Mouse (Mus musculus) forebrain, embryonic 14.5 days (tissue): ENCODE measurements around the gene Gm5799. TPM values are rescaled to one million over a fixed set of nuclear protein-coding genes. Genes with fewer than 3 reads are reported as not detected.
"Not testable (repeated sequence)": the region's sequence is repeated elsewhere in the genome, so short reads cannot be mapped to it uniquely, and the experiment has no call there.

Experiments used
- ATAC-seq: fragments of 200-750 bp; cut with Nextera tagmentation; 2 replicates; pipeline ENCODE4 v1.8.0; 2017; ENCODE audit warnings: mild to moderate bottlenecking, moderate library complexity
- DNase-seq: peaks from one replicate; pipeline ENCODE4 v3.0.0-alpha.2; 2015; ENCODE audit warnings: low spot score
- H3K27ac ChIP-seq: fragments of 300-500 bp; sonication (generic); 2 replicates; pipeline ENCODE4 v1.5.1; 2014; ENCODE audit warnings: low read depth, mild to moderate bottlenecking, control low read depth, low read length, moderate library complexity
- H3K27me3 ChIP-seq: fragments of 300-500 bp; sonication (generic); replicated peaks from 2 replicates; pipeline ENCODE4 v1.6.1; 2014; ENCODE audit warnings: low read length, control low read depth, mixed read lengths; ENCODE audit not compliant: control insufficient read depth, insufficient read depth
- H3K36me3 ChIP-seq: fragments of 300-500 bp; sonication (generic); 2 replicates; pipeline ENCODE4 v1.6.1; 2014; ENCODE audit warnings: low read length, control low read depth; ENCODE audit not compliant: control insufficient read depth, insufficient read depth
- H3K4me1 ChIP-seq: fragments of 300-500 bp; sonication (generic); 2 replicates; pipeline ENCODE4 v1.6.1; 2014; ENCODE audit warnings: antibody characterized with exemption, low read length, control low read depth; ENCODE audit not compliant: control insufficient read depth, insufficient read depth
- H3K4me2 ChIP-seq: fragments of 300-500 bp; sonication (generic); 2 replicates; pipeline ENCODE4 v1.6.1; 2014; ENCODE audit warnings: mild to moderate bottlenecking, control low read depth, low read length
- H3K4me3 ChIP-seq: fragments of 300-500 bp; sonication (generic); 2 replicates; pipeline ENCODE4 v1.5.1; 2014; ENCODE audit warnings: low read depth, low read length, control low read depth
- H3K9ac ChIP-seq: fragments of 300-500 bp; sonication (generic); 2 replicates; pipeline ENCODE4 v1.6.1; 2014; ENCODE audit warnings: mild to moderate bottlenecking, low read length, control low read depth, moderate library complexity
- H3K9me3 ChIP-seq: fragments of 300-500 bp; sonication (generic); replicated peaks from 2 replicates; pipeline ENCODE4 v1.6.1; 2016; ENCODE audit warnings: low read length, control low read depth, mixed read lengths; ENCODE audit not compliant: control insufficient read depth
- WGBS: fragments of 180-500 bp; shearing (Covaris S2); extraction: QIAGEN DNeasy Blood & Tissue Kit; methylation state at CpG from one replicate; pipeline ENCODE4 v1.1.7; 2014; 5-methylcytosine and 5-hydroxymethylcytosine counted together
- polyA plus RNA-seq: library from polyadenylated mRNA; unstranded; fragments of >200 nt; fragmentation: Nextera tagmentation; extraction: Ambion mirVana; gene quantifications from 2 replicates; pipeline ENCODE4 v1.2.1, GENCODE M21; 2014

Gene Gm5799
- polyA plus RNA-seq = not detected in 2 replicates

DNA sequence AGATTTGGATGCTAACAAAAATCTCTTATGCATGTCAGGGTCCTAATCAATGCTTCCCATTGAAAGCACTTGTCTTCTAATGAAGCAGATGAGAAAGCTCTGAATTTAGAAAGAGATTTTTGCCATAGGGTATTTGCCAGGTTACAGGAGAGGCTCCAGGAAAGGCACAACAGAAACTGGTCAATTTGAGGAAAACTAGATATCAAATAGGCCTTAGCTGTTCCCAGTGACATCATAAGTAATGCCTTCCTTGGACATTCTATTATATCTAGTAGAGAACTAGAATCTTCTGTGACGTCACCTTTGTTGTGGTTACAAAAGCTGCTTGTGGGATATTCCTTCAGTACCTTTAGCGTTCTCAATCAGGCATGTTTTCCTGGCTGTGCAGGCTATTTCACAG, at the start of gene Gm5799:
TSS of gene Gm5799 (plus strand) at position 301 of the 400 bp plus-strand sequence.
- not testable (repeated sequence) for DNase-seq
- 88% methylated on average over 1 of the region's 2 CpGs for WGBS

DNA sequence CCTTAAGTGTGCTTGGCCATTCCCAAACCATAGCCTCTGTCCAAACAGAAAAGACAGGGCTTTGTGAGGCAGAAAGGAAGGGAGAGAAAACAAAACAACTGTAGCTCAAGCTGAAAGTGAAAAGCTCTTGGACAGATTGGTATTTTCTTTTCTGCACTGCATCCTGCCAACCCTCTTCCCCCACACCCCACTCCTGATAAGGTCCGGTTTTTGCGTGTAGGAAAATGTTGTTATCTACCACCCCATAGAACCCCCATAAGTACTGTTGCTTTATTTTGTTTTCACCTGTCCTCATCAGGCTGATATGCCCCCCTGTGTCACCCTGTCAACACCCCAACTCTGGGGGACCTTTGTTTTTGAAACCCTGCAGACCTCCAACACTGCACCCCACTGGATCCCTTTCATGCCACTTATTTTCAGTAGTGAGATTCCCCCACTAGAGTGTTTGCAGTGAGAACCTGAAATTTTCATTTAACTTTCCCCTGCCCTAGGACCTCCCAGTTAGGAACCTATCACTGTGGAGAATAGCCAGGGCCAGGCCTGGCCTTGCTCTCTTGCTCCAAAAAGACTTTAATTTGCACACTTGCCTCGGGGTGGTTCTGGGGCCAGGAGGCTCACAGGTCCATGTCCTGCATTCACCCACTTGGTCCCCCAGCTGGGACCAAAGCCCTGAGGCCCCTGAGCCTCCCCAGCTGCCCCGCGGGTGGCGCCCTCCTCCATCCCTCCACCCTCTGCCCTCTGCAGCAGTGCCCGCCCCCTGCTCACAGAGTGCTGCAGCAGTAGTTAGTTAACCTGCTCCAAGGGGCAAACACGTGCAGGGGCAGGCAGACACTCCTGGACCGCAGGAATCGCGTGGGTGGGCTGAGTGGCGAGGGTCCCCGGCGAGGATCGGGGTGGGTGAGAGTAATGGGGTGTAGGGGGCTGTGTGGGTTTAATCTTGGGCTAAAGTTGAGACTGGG, 12.0 kb upstream of the Gm5799 start:
- not testable (repeated sequence) for H3K9ac ChIP-seq, H3K4me2 ChIP-seq, H3K27me3 ChIP-seq, ATAC-seq, H3K36me3 ChIP-seq, H3K4me1 ChIP-seq, H3K9me3 ChIP-seq, H3K27ac ChIP-seq, H3K4me3 ChIP-seq, DNase-seq
- 28% methylated on average over 14 of the region's 15 CpGs for WGBS

More for the DNA sequence above, at the start of gene Gm5799:
- H3K4me2 ChIP-seq, H3K4me3 ChIP-seq, H3K27me3 ChIP-seq, H3K27ac ChIP-seq, H3K9ac ChIP-seq, H3K4me1 ChIP-seq, H3K36me3 ChIP-seq, ATAC-seq, H3K9me3 ChIP-seq: not testable (repeated sequence)

DNA sequence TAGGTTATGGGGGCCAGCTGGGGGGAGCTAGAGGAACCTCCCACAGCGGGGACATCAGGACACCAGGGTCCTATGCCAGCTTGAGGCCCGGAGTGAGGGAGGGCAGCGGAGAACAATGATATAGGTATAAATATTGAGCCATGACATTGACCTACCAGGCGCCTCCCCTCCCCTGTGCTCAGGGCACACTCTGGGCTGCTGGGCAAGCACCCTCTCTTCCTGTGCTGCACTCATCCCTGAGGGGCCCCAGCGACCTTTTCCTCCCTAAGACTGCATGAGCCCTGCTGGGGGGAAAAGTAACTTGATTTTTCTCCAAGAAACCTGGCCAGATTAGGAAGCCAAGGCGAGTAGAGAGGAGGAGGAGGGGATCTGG, 11.4 kb upstream of the Gm5799 start:
- H3K4me2 ChIP-seq, H3K4me1 ChIP-seq, H3K9me3 ChIP-seq, ATAC-seq, H3K9ac ChIP-seq, H3K4me3 ChIP-seq, DNase-seq, H3K27ac ChIP-seq, H3K36me3 ChIP-seq, H3K27me3 ChIP-seq: not testable (repeated sequence)
- no CpG with 5 or more reads among the region's 6 CpGs for WGBS

GRCm38 (mm10) chr14:43532387-43532786, 11.0 kb upstream of the Gm5799 start:
- WGBS = 40% methylated on average over 5 of the region's 6 CpGs
- ATAC-seq, DNase-seq, H3K4me1 ChIP-seq, H3K4me2 ChIP-seq, H3K9me3 ChIP-seq, H3K36me3 ChIP-seq, H3K27me3 ChIP-seq, H3K27ac ChIP-seq, H3K4me3 ChIP-seq, H3K9ac ChIP-seq: not testable (repeated sequence)

GRCm38 (mm10) chr14:43538144-43538543, 5.2 kb upstream of the Gm5799 start:
- H3K4me1 ChIP-seq, H3K27me3 ChIP-seq, ATAC-seq, H3K36me3 ChIP-seq, H3K4me3 ChIP-seq, H3K4me2 ChIP-seq, H3K9me3 ChIP-seq, DNase-seq, H3K9ac ChIP-seq, H3K27ac ChIP-seq: not testable (repeated sequence)
- 73% methylated on average over 2 of the region's 2 CpGs for WGBS

GRCm38 (mm10) chr14:43546281-43546680, 2.9 kb downstream of the Gm5799 start:
- not testable (repeated sequence) for H3K9ac ChIP-seq, H3K4me1 ChIP-seq, H3K4me2 ChIP-seq, H3K4me3 ChIP-seq, H3K36me3 ChIP-seq, H3K27me3 ChIP-seq, H3K9me3 ChIP-seq, ATAC-seq, DNase-seq, H3K27ac ChIP-seq

- not testable (repeated sequence) for DNase-seq, H3K36me3 ChIP-seq, H3K27ac ChIP-seq, ATAC-seq, H3K27me3 ChIP-seq, H3K4me2 ChIP-seq, H3K4me3 ChIP-seq, H3K9ac ChIP-seq, H3K4me1 ChIP-seq, H3K9me3 ChIP-seq
- WGBS = 80% methylated on average over 2 of the region's 2 CpGs
Observed at GRCm38 (mm10) chr14:43552271-43552670, 8.9 kb downstream of the Gm5799 start.

GRCm38 (mm10) chr14:43577969-43578368, 34.6 kb downstream of the Gm5799 start:
- not testable (repeated sequence) for H3K36me3 ChIP-seq, H3K9ac ChIP-seq, H3K27me3 ChIP-seq, H3K4me1 ChIP-seq, H3K4me3 ChIP-seq, H3K4me2 ChIP-seq, ATAC-seq, H3K9me3 ChIP-seq, DNase-seq, H3K27ac ChIP-seq
- WGBS = 96% methylated on average over 2 of the region's 4 CpGs

- not testable (repeated sequence) for H3K9me3 ChIP-seq, H3K27ac ChIP-seq, H3K36me3 ChIP-seq, H3K4me1 ChIP-seq, H3K9ac ChIP-seq, ATAC-seq, DNase-seq, H3K4me2 ChIP-seq, H3K4me3 ChIP-seq, H3K27me3 ChIP-seq
- WGBS = 100% methylated on average over 1 of the region's 2 CpGs
Observed at GRCm38 (mm10) chr14:43579046-43579445, 35.7 kb downstream of the Gm5799 start, which contains the start of gene Gm17654. Gene Gm17654, minus strand, starts transcription at chr14:43579146.
